Mouse (Mus musculus) heart, postnatal 10 days (tissue): ENCODE results near the gene Pcbp4. TPM values are rescaled to one million over a fixed set of nuclear protein-coding genes. Genes with fewer than 3 reads are reported as not detected.

Experiments
- DNase-seq, 2 experiments: peaks; one replicate each; pipeline ENCODE4 v3.0.0; 2021
- intact Hi-C: fragments of 180-260 bp; cut with DNase I; formaldehyde crosslinking; loops from one replicate; pipeline ENCODE4 v1.15.1; 2025
- total RNA-seq, 2 experiments: library from RNA; stranded (reverse); gene quantifications; 2 replicates each; pipeline ENCODE4 v1.2.3; 2021

Pcbp4 gene
- total RNA-seq: 10 to 100 TPM; 77.4 to 89.6 TPM

- peak; percentile 73 to 79 for DNase-seq
- intact Hi-C loops: no loop called here
These were observed at the start of gene Pcbp4 for GRCm38 (mm10) chr9:106453271-106454070. Pcbp4 (plus strand) TSS chr9:106453291.

GRCm38 (mm10) chr9:106405275-106405674 lies 47.8 kb upstream of the Pcbp4 start:
- DNase-seq: peak; percentile 88 to 90
- intact Hi-C loops: no loop called here

GRCm38 (mm10) chr9:106406443-106407078 lies 46.5 kb upstream of the Pcbp4 start:
- DNase-seq: peak; percentile 69 to 78
- intact Hi-C loops: loop anchor here (2.0 kb wide), 1 partner anchor 38 kb away; the partner anchor contains the start of gene Dusp7

DNA sequence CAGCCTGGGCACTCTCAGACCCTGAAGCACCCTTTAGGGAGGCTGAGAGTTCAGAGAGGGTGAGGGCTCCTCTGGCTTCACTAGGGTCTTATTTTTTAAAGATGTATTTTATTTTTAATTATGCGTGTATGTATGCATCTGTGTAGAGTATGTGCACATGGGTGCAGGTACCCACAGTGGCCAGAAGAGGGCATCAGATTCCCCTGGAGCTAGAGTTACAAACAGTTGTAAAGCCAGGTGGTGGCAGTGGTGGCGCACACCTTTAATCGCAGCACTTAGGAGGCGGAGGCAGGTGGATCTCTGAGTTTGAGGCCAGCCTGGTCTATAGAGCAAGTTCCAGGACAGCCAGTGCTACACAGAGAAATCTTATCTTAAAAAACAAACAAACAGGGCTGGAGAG lies 44.0 kb upstream of the Pcbp4 start:
- intact Hi-C loops: no loop called here
- DNase-seq: no peak

GRCm38 (mm10) chr9:106410086-106410650 lies 42.9 kb upstream of the Pcbp4 start:
- intact Hi-C loops: no loop called here
- DNase-seq: no peak

- intact Hi-C loops: no loop called here
- DNase-seq: no peak
These were observed 41.9 kb upstream of the Pcbp4 start for GRCm38 (mm10) chr9:106411091-106411594.

GRCm38 (mm10) chr9:106411729-106412128 lies 41.4 kb upstream of the Pcbp4 start:
- DNase-seq: no peak
- intact Hi-C loops: no loop called here

DNA sequence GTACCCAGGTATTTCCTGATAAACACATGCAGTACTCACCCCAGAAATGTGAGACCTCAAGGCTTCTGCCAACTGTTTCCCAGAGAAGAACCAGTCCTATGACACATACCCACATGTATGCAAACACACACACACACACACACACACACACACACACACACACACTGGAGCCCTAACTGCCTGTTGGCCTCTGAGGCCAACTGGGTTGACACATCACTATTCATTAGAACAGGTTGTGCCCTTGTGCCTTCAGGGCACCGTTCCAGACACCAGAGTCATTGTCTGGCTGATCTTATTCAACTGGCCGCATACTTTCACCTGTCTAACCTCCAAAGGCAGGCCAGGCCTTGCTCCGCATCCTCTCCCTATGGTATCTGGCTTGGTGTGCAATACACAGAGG lies 40.9 kb upstream of the Pcbp4 start:
- no peak for DNase-seq
- intact Hi-C loops: no loop called here

GRCm38 (mm10) chr9:106413606-106414005 lies 39.5 kb upstream of the Pcbp4 start:
- DNase-seq: no peak

DNA sequence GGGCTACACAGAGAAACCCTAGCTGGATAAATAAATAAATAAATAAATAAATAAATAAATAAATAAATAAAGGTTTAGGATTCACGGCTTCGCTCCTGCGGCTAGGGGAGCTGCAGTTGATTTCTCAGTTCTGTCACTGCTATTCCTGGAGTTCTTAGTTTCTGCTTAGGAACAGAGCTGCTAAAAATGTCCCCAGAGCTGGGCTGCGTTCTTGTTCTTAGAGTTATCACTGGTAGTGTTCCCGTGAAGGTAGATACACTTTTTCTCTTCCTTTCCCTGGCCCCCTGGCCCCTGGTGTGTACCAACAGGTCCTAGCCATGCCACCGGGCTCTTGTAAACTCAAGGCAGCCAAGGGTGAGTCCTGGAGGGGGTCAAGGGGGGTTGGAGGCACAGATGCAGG lies 36.3 kb upstream of the Pcbp4 start:
- DNase-seq: no peak
- intact Hi-C loops: loop anchor here (1.0 kb wide), 1 partner anchor 50 kb away; no protein-coding TSS in a partner anchor

More at GRCm38 (mm10) chr9:106413606-106414005, 39.5 kb upstream of the Pcbp4 start:
- intact Hi-C loops: no loop called here

DNA sequence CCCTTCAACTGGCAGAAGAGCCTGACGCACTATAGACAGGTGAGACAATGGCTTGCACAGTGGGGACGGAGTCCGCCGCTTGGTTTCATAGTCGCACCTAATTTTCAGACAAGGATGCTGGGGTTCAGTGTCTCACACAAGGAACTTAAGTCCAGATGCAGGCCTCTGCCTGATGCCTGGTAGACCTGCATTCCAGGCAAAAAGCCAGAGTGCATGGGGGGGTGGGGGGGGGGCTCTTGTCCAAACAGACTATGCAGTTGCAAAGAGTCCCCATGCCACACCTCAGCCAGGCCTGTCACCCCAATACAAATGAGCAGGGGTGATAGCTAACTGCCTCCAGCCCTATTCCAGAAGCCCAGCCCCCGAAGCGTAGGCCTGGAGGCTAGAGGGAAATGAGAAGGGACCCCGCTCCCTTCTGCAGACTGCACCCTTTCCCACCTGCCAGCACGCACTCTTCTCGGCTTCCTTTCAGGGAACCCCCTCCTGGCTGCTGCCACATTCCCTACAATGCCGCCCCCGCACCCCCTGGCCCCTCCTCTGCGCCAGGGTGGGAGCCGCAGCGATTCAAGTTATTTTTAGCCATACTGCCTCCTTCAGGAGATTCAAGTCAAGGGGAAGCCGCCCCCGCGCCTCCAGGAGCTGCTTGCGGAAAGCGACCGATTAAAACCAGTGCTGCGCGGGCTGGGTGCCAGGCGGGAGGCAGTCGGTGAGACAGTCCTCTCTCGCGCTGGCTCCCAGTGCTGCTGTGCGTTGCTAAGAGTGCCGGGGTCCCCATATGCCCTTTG lies 35.1 kb upstream of the Pcbp4 start:
- peak; percentile 89 to 90 for DNase-seq
- intact Hi-C loops: loop anchor here (1.0 kb wide), 2 partner anchors 48 to 51 kb away; no protein-coding TSS in a partner anchor

DNA sequence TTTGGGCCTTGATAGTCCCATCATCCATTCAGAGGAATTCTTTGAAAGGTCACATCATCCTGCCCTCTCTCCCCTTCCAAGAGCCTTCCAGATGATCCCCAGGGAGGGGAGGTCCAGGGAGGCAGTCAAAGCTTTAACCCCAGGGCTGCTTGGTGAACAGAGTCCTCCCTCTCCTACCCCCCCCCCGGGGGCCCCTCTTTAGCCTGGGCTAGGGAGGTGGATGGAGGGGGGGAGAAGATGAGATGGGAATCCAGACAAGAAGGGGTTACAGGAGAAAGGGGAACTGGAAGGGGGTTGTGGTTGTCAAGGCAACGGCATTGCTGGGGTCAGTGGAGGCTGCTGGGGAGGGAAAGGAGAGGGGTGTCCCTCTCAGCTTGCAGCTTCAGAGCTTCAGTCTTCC lies 32.5 kb upstream of the Pcbp4 start:
- intact Hi-C loops: loop anchor here (1.0 kb wide), 3 partner anchors 71 to 131 kb away; no protein-coding TSS in a partner anchor
- DNase-seq: no peak

- intact Hi-C loops: loop anchor here (1.0 kb wide), 3 partner anchors 72 to 132 kb away; no protein-coding TSS in a partner anchor
- DNase-seq: no peak
These were observed 31.8 kb upstream of the Pcbp4 start for GRCm38 (mm10) chr9:106421033-106421864.

- intact Hi-C loops: loop anchor here (1.0 kb wide), 3 partner anchors 73 to 133 kb away; no protein-coding TSS in a partner anchor
- peak; percentile 91 to 95 for DNase-seq
These were observed 31.3 kb upstream of the Pcbp4 start for GRCm38 (mm10) chr9:106421865-106422160.

DNA sequence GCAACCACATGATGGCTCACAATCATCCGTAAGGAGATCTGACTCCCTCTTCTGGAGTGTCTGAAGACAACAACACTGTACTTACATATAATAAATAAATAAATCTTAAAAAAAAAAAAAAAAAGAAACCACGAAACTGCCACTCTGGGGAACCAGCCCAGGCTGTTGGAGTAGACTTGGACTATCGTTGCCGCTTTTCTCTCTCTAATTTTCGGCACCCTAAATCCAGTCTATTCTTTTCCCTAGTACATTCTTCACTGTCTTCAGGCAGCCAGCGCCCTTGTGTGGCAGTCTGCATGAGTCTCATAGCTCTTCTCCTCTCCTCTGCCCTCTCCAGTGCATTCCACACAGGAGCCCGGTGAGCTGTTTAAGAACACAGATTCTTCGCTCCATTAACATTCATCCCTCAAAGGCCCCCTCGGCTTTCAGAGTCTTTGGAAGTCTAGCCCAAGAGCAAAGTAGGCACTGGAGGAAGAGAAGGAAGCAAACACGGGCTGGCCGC lies 24.3 kb upstream of the Pcbp4 start:
- intact Hi-C loops: loop anchor here (2.0 kb wide), 1 partner anchor 48 kb away; the partner anchor contains the start of gene Parp3
- DNase-seq: no peak

DNA sequence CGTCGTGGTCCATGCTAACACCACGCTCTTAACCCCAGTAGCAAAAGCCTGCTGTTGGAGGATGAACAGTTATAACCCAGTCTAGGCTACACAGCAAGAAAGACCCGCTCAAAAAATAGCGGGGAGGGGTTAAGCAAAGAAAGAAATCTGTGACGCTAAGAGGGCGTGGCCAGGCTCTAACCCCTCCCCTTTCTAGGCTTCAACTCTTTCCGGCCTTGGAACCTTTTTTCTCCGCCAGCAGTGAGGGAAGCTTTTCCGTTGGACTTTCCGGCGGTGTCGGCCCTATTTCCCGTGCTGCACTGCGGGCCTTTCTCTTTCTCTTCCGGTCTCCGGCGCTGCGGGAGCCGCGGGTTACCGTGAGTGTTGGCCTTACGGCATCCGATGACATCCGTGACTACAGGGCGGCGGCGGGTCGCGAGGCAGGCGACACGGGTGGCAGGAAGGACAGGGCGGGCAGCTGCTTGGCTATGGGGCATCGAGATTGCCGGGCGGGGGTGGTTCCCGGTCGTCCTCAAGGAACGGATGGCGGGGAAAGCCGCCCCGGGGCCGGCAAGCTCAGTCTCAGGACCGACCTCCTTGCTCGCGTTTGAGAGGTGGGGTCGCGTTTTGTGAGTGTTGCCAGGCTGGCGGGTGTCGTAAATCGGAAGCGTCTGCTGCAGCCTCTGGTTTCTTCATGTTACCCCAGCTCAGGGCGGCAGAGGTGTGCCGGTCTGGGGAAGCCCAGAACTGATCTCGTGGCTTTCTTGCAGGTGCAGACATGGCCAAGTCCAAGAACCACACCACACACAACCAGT lies 23.7 kb upstream of the Pcbp4 start, which contains the start of gene Rpl29:
Rpl29 (plus strand) TSS at position 234 of the 794 bp plus-strand sequence.
- intact Hi-C loops: loop anchor here (2.0 to 5.0 kb wide), 2 partner anchors 47 to 257 kb away; partner anchors contain the start of genes Parp3 and Wdr82

DNA sequence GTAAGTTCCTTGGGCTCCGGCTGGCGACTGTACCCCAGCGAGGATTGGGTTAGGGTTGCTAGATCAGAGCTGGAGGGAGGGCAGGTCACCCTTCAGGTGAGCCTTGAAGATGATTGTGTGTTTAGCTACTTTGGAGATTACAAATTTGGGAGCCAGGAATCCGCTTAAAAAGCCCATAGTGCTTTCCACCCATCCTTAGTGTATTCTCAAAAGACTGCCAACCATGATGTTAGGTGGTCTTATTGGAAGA lies 23.2 kb upstream of the Pcbp4 start:
- intact Hi-C loops: loop anchor here (5.0 kb wide), 1 partner anchor 258 kb away; the partner anchor contains the start of gene Wdr82
- DNase-seq: no peak

More for the DNA sequence above, 23.7 kb upstream of the Pcbp4 start, which contains the start of gene Rpl29:
- DNase-seq: peak; percentile 98

DNA sequence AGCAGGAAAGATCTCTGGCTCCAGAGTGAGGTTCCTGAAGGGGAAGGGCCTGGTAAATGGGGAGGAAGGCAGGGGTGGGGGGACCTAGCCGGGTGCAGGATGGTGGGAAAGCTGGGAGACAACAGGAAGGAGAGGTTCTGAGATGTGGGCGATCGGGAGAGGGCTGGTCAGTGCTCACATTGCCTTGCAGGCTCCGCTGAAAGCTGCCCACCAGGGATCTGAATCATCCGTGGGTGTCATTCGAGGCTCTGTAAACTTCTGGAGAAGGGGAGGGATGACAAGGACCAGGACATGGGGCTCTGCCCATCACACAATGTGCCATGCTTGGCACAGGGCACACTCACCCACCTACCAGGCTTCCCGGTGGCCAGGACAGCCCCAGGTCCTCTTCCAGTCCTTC lies 19.7 kb upstream of the Pcbp4 start:
- DNase-seq: no peak
- intact Hi-C loops: loop anchor here (5.0 kb wide), 1 partner anchor 261 kb away; the partner anchor contains the start of gene Wdr82
